Mouse (Mus musculus): ENCODE measurements at regions not wholly inside any gene's neighbourhood (a gene's known extent, or its start where the extent isn't known, plus 50 kb on each side); places are given as distances from the start of the nearest gene placed in this dataset.
A peak's percentile ranks its signal among the peaks of the same experiment; 100 is the strongest.

DNA sequence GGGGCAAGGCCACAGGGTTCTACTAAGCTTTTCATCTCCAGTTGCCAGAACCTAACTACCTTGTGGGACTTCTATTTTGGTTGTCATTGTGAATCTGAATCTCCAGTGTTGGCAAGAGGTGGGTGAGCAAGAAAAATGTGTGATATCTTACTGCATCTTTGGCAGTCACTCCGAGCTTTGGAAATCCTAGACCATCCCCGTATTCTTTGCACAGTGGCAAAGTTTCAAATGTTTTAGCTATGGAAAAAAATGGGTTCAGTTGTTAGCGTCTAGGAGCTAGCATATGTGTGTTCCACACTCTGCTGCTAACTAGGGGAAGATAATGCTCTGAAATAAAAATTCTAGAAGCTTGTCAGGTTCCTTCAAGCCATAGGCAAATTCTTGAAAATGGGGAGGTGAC lies 337.4 kb upstream of the 4930583I09Rik start:
- Histone ChIP-seq H3K4me1 (ENCODE audit: insufficient read depth, low read length) (peaks cover 5% of the 10 kb centered on the region; the same call in 1 of the 2 replicates), H3K9me3 (ENCODE audit: low read length) (no peaks in the 10 kb centered on the region), H3K4me2 (ENCODE audit: low read depth, low read length, poor library complexity, severe bottlenecking) (no peak overlapping the region), H3K27me3 (ENCODE audit: insufficient read depth, low read length) (no peaks in the 10 kb centered on the region), H3K27ac (ENCODE audit: low read depth, low read length) (no peak overlapping the region), H3K9ac (replicated peaks; ENCODE audit: low read length, poor library complexity, severe bottlenecking) (no peak overlapping the region), H3K4me3 (ENCODE audit: low read depth, low read length) (no peak overlapping the region), H3K36me3 (ENCODE audit: insufficient read depth, low read length) (no peaks in the 10 kb centered on the region)
- no peak for TF ChIP-seq CTCF (IDR thresholded peaks at IDR 0.05)
- WGBS, result 96% methylated on average over 3 of the region's 3 CpGs
- no peak for DNase-seq (ENCODE audit: low spot score)
- ATAC-seq (ENCODE audit: low FRiP score), result no peak

DNA sequence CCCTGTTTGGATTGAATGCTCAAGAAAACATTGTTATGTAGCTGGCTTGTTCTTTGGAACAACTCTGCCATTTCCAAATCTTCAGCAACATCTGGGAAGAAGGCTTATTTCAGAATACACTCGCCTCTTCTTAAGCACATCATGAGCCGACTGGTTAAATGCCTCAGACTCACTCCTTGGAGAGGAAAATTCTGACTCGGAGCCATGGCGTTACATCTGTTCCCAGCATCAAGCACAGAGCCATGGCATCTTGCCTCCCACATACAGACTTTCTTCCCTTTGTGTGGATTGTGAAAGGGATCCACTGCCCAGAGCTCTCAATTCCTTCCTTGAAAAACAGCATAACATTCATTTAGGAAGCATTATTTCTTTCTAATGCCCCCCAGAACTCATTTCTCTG lies 334.8 kb upstream of the 4930583I09Rik start:
- Histone ChIP-seq H3K27ac (ENCODE audit: low read depth, low read length) (peak overlapping the region; percentile 62), H3K4me2 (ENCODE audit: low read depth, low read length, poor library complexity, severe bottlenecking) (no peak overlapping the region), H3K9me3 (ENCODE audit: low read length) (no peaks in the 10 kb centered on the region), H3K27me3 (ENCODE audit: insufficient read depth, low read length) (no peaks in the 10 kb centered on the region), H3K9ac (replicated peaks; ENCODE audit: low read length, poor library complexity, severe bottlenecking) (0 out of 2 replicates have a peak overlapping the region, but pooled peaks have one; percentile 33), H3K4me1 (ENCODE audit: insufficient read depth, low read length) (peaks cover 5% of the 10 kb centered on the region; the same call in 1 of the 2 replicates), H3K36me3 (ENCODE audit: insufficient read depth, low read length) (no peaks in the 10 kb centered on the region), H3K4me3 (ENCODE audit: low read depth, low read length) (no peak overlapping the region)
- DNase-seq (ENCODE audit: low spot score), result peak; percentile 72
- ATAC-seq (ENCODE audit: low FRiP score), result no peak
- 29% methylated on average over 4 of the region's 4 CpGs for WGBS
- TF ChIP-seq CTCF (IDR thresholded peaks at IDR 0.05), result no peak

DNA sequence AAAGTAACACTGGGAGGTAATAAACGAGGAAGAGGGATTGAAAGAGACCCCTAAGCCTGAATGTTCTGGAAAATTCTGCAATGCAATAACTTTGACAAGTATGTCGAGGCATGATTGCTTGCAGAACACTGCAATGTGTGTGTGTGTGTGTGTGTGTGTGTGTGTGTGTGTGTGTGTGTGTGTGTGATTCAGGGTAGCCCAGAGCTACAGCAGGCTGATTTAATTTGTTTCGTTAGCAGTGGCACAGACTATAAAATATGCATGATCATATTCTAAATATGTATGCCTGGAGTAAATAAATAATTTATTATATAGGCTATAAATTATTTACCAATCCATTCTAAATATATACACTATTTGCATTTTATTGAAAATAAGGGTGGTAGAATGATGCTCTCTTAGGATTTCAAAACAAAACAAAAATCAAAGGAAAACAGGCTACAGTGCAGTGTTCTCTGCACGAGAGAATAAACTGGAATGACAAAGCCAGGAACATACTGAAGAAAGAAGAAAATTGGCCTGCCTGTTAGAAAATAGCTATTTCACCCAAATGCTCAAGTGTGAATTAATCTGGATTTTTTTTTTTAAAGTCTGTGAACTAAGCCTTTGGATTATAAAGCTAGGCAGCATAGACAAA lies 334.2 kb upstream of the 4930583I09Rik start:
- DNase-seq (ENCODE audit: low spot score) (no peak), ATAC-seq (ENCODE audit: low FRiP score) (peak; percentile 60; the same call in 1 of the 2 replicates)
- Histone ChIP-seq H3K27ac (ENCODE audit: low read depth, low read length) (no peak overlapping the region), H3K4me3 (ENCODE audit: low read depth, low read length) (no peak overlapping the region), H3K4me2 (ENCODE audit: low read depth, low read length, poor library complexity, severe bottlenecking) (no peak overlapping the region), H3K36me3 (ENCODE audit: insufficient read depth, low read length) (no peaks in the 10 kb centered on the region), H3K9me3 (ENCODE audit: low read length) (no peaks in the 10 kb centered on the region), H3K9ac (replicated peaks; ENCODE audit: low read length, poor library complexity, severe bottlenecking) (no peak overlapping the region), H3K4me1 (ENCODE audit: insufficient read depth, low read length) (peaks cover 5% of the 10 kb centered on the region; the same call in 1 of the 2 replicates), H3K27me3 (ENCODE audit: insufficient read depth, low read length) (no peaks in the 10 kb centered on the region)
- no peak for TF ChIP-seq CTCF (IDR thresholded peaks at IDR 0.05)
- 42% methylated on average over 4 of the region's 4 CpGs for WGBS

DNA sequence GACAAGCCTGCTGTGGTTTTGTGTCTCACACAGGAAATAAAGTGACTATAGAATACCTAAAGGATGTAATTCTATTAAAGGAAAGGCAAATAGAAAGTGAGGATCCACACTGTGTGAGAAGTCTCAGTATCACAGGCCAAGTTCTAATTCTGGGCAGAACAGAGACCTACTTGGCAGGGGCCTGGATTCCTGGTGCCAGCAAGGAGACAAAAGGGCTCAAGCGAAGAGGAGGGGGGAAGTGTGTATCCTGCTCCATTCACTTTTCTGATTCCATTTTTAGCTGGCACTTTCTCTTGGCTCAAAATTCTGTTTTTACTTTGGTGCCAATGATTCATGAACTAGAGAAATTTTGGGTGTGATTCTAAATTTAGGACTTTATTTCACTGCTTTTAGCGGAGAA lies 310.5 kb upstream of the 4930583I09Rik start:
- Histone ChIP-seq H3K4me1 (ENCODE audit: insufficient read depth, low read length) (no peaks in the 10 kb centered on the region), H3K27me3 (ENCODE audit: insufficient read depth, low read length) (no peaks in the 10 kb centered on the region), H3K4me2 (ENCODE audit: low read depth, low read length, poor library complexity, severe bottlenecking) (no peak overlapping the region), H3K9ac (replicated peaks; ENCODE audit: low read length, poor library complexity, severe bottlenecking) (no peak overlapping the region), H3K36me3 (ENCODE audit: insufficient read depth, low read length) (no peaks in the 10 kb centered on the region), H3K4me3 (ENCODE audit: low read depth, low read length) (no peak overlapping the region), H3K9me3 (ENCODE audit: low read length) (peaks cover 6% of the 10 kb centered on the region), H3K27ac (ENCODE audit: low read depth, low read length) (no peak overlapping the region)
- TF ChIP-seq CTCF (IDR thresholded peaks at IDR 0.05), result no peak
- no peak for ATAC-seq (ENCODE audit: low FRiP score)
- peak; percentile 71 for DNase-seq (ENCODE audit: low spot score)
- 71% methylated on average over 2 of the region's 2 CpGs for WGBS

DNA sequence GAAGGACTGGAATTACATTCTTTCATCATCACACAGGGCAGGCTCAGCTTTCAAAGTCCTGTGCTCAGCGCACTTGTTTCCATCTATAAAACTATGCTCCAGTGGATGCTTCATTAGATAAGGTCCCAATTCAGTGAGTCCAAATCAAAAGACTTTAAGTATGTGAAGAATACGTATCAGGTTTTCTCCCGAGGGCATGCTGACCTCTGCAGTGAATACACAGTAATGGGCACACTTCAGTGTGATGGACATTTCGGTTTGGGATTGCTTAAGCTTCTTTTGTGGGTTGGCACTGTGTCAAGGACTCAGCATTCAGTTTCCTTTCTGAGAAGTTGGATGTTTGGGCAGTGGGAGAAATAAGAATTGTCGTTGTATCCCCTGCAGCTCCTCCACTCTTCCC lies 278.8 kb upstream of the 4930583I09Rik start:
- 72% methylated on average over 5 of the region's 5 CpGs for WGBS
- Histone ChIP-seq H3K4me2 (ENCODE audit: low read depth, low read length, poor library complexity, severe bottlenecking) (no peak overlapping the region), H3K4me3 (ENCODE audit: low read depth, low read length) (no peak overlapping the region), H3K36me3 (ENCODE audit: insufficient read depth, low read length) (no peaks in the 10 kb centered on the region), H3K27ac (ENCODE audit: low read depth, low read length) (no peak overlapping the region), H3K9ac (replicated peaks; ENCODE audit: low read length, poor library complexity, severe bottlenecking) (no peak overlapping the region), H3K9me3 (ENCODE audit: low read length) (no peaks in the 10 kb centered on the region), H3K4me1 (ENCODE audit: insufficient read depth, low read length) (no peaks in the 10 kb centered on the region), H3K27me3 (ENCODE audit: insufficient read depth, low read length) (no peaks in the 10 kb centered on the region)
- TF ChIP-seq CTCF (IDR thresholded peaks at IDR 0.05), result no peak
- ATAC-seq (ENCODE audit: low FRiP score) (no peak), DNase-seq (ENCODE audit: low spot score) (no peak)

DNA sequence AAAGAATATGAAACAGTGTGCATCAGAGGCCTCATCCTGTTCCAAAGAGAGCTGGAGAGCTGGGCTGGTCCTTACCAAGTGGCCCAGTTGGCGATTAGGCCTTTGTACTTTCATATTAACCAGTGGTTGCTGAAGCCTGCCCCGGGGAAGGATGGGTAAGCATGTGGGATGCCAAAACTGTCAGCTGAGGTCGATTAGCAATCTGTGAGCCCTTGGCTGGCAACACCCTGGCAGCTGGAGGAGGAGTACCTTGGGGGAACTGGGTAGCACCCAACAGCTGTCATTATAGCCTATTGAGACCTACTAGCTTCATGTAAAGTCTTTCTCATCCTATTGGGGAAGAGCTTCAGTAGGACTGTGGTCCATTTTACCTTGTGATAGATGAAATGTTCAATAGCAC lies 277.2 kb upstream of the 4930583I09Rik start:
- H3K9me3 ChIP-seq (ENCODE audit: low read length), result no peaks in the 10 kb centered on the region
- ATAC-seq (ENCODE audit: low FRiP score) (no peak), DNase-seq (ENCODE audit: low spot score) (peak; percentile 30)
- H3K27ac ChIP-seq (ENCODE audit: low read depth, low read length), result no peak overlapping the region
- no peak for TF ChIP-seq CTCF (IDR thresholded peaks at IDR 0.05)
- H3K4me2 ChIP-seq (ENCODE audit: low read depth, low read length, poor library complexity, severe bottlenecking), result no peak overlapping the region
- H3K27me3 ChIP-seq (ENCODE audit: insufficient read depth, low read length), result no peaks in the 10 kb centered on the region
- H3K4me3 ChIP-seq (ENCODE audit: low read depth, low read length), result no peak overlapping the region
- H3K4me1 ChIP-seq (ENCODE audit: insufficient read depth, low read length), result no peaks in the 10 kb centered on the region
- no peaks in the 10 kb centered on the region for H3K36me3 ChIP-seq (ENCODE audit: insufficient read depth, low read length)
- WGBS, result 70% methylated on average over 3 of the region's 3 CpGs
- H3K9ac ChIP-seq (replicated peaks; ENCODE audit: low read length, poor library complexity, severe bottlenecking), result no peak overlapping the region
